Mouse (Mus musculus) embryo, embryonic 11.5 days (tissue): Measurements from ENCODE around the gene Bnip1.

ENCODE experiments used
- DNase-seq: peaks from one replicate; pipeline ENCODE4 v3.0.0-alpha.2; 2012; ENCODE audit warnings: low read depth, low spot score

Gene Bnip1

DNA sequence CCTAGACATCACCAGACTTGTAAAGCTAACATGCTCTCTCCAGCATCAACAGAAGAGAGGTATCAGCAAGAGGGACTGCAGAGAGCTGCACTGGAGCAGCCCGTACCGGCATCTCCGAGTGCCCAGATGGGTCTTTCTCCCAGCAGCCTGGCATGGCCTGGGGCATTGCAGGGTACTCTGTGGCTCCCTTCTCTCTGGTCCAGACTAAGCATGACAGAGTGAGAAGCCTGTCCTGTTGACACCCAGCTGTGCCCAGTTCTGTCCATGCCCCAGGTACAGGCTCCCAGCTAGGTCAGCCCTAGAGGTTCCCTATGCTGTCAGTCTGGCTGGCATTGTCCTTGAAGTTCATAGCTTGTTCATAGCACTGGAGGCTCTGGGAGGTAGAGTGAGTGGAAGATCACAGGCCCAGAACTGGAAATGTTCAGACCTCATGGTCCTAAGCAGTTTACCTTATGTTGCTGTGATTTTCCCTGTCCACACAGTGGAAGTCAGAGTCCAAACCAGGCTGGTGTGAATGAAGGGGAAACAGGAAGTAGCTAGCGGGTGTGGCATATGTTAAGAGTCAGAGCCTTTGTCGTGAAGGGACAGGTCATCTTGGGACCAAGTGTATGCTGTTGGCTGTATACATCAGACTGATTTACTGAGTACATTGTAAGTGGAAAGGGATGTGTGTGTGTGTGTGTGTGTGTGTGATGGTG is 12.4 kb downstream of the Bnip1 start:
- DNase-seq: no peak

DNA sequence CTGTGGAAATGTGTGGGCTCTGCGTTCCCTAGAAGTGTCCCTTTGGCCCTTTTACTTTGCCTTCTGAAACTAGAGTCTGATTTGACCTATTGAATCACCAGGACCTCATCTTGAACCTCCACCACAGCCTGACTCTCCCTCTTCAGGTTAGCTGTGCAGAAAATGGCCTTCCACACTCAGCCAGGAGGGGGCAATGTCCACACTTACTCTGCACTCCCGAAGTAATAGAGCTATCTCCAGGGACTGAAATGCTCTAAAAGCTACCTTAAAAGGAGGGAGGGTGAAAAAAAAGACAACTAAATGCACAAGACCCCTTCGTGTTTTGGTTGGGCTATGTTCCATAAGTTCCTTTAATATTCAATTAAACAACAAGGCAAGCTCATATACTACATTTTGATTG is 13.9 kb downstream of the Bnip1 start:
- DNase-seq: peak; percentile 29

DNA sequence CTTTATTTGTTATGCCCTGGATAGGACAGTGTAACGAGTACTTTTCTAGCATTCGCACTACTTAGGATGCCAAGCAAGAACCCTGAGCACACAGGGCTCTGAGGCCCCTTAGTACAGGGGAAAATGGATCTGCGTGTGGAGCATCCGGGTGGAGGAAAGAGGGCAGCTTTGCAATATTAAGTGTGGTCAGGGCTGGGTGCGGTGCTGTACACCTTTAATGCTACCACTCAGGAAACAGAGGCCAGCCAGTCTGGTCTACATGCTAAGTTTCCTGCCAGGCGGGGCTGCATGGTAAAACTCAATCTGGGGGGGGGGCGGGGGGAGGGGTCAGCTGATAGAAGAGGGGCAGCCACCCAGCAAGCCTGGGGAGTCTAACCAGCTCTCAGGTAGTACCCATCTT is 14.5 kb downstream of the Bnip1 start:
- DNase-seq: no peak

DNA sequence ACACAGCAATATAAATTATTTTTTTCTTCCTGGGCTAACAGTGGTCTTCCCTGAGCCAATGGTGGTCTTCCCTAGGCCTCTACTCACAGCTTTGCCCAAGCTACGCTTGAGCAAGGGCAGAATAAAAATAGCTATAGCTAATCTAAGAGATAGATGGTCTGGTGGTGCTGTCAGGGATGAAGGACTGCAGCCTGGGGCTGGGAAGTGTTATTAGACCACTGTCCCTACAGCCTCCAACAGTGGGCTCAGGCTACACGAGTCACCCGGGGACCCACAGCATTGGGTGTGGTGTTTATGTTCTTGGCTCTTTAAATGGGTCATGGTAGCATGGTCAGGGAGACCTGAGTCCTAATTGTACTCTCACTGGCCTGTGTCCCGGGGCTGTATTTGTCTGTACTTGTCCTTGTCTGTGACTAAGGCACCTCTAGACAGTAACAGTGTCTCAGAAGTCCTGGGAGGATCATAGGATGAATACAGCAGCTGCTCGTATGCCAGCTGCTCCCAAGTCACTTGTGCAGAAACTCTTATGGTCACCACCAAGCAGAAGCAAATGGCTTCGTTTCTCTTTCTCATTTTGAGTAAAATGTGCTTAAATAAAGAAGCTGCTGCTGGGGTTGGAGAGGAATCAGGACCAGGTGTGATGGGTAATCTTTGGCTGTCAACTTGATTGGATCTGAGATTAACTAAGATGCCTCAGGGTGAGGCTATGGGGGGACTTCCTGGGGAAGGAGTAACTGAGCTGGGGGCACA is 16.7 kb downstream of the Bnip1 start:
- no peak for DNase-seq

DNA sequence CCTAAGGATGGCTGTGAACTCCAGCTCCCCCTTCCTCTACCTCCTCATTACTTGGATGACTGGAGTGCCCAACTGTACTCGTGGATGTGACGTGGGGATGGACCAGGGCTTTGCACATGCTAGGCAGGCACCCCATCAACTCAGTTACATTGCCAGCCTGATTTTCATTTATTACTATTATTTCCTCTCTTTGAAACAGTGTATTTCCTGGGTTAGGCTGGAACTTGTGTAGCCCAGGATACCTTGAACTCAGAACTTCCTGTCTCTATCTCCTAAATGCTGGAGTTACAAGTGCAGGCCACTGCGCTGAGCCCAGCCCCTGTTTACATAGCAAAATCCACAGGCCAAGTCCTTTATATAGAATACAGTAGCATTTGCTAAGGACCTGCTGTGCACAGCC is 22.0 kb downstream of the Bnip1 start:
- DNase-seq: no peak

DNA sequence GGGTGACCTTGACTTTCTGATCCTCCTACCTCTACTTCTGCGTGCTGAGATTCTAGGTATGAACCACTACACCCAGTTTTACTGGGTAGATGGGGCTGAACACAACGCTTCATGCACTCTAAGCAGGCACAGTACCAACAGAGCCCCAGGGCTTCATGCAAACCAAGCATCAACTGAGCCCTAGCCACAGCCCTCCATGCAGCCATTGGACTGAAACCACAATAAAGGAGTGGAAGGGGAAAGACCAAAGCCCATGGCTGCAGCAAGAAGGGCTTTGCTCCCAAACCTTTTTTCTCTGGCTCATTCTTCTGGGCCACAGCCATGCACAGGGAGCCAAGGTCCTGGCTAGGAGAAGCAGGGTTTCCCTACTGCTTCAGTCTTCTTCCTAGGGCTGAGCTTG is 31.7 kb downstream of the Bnip1 start:
- DNase-seq: no peak

DNA sequence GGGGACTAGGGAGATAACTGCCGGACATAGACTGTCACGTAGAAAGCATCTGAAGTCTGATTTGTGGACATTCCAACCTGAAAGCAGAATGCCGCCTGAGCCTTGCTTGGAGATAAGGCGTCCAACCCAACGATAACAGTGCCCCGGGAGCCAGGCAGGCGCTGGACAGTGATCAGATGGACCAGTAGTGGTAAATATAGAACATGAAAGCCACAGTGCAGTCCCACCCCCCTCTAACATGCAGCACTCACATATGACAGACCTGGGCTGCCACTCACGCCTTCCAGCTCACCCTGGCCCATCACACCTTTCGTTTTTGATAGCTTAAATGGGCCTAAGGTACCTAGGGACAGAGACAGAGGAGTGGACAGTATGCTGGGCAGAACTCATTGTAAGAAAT is 32.6 kb downstream of the Bnip1 start:
- no peak for DNase-seq

DNA sequence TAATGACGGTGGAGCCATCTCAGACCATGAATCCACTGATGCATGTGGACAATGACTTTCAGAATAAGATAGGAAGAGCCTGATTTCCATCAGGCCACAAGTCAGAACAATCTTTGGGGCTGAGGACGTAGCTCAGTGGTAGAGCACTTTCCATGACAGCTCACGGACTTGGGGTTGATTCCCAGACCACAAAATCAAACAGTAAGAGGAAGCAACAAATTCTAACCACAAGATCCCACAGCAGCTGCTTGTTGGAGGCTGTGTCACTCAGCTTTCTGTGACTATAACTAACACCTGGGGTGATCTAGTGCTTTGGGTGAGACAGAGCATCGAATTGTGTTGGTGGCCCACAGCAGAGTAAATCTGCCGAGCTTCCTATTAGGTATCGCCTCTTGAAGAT is 35.9 kb downstream of the Bnip1 start:
- DNase-seq: no peak

DNA sequence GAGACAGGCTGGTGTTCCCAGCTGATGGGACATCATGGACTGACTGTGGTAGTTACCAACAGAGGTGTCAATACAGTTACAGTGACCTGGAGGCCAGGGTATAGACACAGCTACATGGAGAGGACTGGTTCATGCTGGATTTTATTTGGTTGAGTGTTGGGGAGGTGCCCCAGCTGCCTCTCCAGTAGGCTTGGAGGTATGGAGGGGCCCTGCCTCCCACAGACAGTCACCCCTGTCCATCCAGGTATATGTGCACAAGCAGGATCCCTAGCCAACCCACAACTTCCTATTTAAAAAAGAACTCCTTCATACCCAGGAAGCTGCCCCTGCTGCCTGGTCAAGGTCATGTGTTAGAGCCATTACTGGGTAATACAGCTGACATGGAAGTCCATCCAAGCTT is 36.9 kb downstream of the Bnip1 start:
- DNase-seq: no peak

DNA sequence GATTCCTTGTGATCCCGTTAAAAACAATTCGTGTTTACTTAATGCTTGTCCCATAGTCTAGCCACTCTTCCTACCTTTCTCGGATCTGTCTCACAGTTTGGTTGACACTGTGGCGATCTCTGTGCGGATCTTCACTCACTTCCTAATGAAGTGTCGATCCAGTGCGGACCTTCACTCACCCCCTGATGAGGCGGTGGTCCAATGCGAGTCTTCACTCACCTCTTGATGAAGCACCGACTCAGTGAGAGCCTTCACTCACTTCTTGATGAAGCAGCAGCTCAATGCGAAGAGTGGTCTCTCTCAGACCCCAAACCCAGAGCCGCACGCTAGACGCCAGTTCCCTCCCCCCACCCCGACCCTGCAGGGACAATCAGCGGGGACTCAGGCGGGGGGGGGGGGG is 45.3 kb downstream of the Bnip1 start:
- no peak for DNase-seq

DNA sequence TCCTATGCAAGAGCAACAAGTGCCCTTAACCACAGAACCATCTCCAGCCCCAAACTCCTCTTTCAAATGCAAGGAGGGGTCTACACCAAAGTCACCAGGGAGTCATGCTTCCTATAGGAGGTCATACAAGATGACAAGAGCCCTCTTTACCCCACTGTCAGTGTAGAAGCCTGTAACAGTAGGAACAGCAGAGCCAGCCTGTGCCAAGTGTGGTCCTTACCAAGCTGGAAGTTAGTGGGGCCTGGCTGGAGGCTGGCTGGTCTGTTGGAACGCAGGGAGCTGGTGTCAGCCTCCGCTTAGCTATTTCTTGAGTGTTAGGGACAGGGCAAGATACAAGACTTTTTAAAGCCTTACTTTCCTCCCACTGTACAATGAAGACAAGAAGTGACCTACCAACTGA is 52.9 kb downstream of the Bnip1 start:
- DNase-seq: no peak

DNA sequence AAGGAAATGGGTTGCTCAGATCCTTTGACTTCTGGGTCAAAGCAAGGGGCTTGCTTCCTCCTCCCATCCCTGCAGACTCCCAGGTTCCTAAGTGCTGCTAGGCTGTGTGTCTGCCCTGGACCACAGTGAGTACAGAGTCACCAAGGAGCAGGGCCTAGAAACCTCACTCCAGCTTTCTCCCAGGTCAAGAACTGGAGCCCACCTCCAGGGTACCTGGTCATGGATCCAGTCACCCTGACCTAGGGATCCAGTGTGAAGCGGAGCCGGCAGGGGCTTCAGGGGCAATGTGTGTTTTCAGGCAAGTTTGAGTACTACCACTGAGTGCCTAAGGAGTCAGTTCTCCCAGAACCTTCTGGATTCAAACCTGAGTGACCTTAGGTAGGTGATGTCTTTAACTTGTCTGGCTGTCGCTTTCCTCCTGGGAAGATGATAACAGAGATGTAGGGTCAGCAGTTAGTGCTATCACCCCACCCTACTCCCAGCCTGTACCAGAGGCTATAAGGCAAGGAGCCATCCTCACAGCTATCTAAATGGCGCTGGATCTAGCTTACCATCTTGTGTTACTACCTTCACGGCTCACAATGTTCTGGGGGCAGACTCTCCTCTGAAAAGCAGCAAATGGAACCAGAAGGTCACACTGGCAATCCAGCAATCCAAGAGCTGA is 53.6 kb downstream of the Bnip1 start:
- no peak for DNase-seq

DNA sequence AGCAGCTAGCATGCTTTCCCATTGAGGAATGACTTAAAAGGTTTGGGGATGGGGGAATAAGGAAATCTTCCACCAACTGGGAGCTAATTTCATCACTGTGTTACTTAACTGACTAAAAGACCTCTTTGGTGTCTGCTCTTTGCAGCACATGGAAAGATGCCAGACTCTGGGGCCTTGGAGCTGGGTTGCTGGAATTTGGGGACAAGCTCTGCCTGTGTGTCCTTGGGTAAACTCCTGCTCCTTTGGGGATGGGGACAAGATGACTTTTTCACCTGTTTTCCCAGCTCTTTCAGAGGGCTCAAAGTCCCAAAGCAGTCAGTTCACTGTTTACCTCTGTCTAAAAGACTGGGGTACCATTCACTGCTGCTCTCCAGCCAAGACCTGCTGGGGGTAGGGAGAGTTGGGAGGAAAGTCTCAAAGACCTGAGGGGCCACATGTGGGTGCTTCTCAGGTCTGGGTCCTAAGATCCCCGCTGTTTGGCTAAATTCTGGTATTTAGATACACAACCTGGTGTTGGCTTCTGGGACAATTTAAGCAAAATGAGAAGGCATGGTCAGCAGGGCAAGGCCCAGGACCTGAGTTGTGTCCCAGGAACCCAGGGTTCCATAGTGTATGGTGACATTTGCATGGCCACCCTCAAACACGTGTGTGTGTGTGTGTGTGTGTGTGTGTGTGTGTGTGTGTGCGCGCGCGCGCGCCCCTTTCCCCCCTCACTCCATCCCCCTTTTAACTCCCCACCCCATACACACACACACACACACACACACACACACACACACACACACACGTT is 54.3 kb downstream of the Bnip1 start:
- no peak for DNase-seq

DNA sequence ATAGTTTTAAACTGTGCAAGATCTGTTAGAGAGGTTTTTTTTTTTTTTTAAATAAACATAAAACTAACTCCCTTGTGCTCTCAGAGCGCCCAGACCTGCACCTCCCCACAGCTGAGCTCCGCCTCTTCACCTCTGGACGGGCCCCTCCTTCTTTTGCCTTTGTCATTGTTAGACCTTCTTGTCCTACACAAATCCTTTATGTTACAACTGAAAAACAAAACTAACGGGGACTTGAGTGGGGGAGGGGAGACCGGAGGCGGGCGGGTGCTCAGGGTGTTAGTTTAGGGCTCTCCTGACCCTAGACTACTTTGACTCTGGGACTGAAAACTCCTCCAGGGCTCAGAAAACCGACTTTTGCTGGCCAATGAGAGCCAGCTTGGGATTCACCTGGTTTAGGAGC is 55.1 kb downstream of the Bnip1 start:
- no peak for DNase-seq

DNA sequence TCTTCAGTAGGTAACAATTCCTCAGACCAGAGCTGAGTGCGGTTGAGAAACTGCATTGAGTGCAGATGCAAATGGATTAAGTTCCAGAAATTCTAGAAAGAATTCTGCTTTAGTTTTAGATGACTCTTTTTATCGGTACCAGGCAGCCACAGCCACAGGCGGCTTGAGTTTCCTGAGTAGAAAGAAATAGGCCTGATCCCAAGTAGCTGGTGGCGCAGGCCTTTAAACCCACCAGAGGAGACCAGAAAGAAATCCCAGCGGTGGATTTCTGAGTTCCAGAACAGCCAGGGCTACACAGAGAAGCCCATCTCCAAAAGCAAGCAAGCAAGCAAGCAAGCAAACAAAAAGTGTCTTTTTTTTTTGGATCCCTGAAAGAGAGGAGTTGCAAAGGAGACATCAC is 55.5 kb downstream of the Bnip1 start:
- DNase-seq: no peak

DNA sequence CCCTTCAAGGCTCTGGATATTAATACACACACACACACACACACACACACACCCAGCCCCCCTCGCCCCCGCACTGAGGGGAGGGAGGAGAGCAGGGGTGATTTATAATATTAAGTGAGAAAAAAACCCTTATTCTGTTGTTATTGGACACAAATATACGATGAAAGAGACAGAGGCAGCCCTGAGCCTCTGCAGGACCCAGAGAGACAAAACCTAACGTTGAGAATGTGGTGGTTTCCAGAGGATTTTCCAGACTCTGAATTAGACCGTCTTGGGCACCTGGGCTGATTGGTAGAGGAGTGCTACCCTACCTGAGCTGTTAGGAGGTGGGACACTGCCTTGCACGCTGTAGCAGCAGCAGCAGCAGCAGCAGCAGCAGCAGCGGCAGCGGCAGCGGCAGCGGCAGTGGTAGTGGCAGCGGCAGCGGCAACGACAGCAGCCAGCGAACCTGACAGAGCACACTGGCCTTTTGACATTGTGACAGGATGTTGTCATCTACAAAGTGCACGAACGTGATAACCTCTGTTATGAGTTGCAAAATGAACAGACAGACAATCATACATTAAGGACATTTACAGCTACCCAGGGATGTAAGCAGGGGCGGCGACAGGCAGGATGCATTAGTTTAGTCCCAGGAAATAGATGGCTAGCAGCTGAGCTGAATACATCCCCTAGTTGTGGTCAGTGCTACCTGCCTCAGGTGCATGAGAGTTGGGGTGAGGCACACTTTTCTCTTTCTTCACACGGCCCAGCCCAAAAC is 56.1 kb downstream of the Bnip1 start:
- no peak for DNase-seq

DNA sequence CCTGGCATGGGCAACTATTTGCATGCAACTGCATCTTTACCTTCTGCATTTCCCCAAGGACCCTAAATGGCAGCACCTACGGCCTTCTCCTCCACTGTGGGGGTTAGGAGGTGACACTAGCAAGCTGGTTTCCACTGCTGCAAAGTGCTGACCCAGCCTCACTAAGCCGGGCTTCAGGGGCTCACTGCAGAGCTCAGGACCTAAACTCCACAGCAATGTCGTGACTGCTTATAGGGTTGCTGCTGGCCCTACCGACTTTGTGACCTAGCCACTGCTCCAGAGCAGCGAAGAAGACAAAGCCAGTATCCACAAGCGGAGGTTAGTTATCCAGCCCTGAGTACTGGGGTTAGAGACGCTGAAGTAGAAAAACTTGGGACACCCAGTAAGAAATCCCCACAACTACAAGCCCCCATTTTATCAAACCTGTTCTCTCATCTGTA is 56.7 kb downstream of the Bnip1 start:
- no peak for DNase-seq

DNA sequence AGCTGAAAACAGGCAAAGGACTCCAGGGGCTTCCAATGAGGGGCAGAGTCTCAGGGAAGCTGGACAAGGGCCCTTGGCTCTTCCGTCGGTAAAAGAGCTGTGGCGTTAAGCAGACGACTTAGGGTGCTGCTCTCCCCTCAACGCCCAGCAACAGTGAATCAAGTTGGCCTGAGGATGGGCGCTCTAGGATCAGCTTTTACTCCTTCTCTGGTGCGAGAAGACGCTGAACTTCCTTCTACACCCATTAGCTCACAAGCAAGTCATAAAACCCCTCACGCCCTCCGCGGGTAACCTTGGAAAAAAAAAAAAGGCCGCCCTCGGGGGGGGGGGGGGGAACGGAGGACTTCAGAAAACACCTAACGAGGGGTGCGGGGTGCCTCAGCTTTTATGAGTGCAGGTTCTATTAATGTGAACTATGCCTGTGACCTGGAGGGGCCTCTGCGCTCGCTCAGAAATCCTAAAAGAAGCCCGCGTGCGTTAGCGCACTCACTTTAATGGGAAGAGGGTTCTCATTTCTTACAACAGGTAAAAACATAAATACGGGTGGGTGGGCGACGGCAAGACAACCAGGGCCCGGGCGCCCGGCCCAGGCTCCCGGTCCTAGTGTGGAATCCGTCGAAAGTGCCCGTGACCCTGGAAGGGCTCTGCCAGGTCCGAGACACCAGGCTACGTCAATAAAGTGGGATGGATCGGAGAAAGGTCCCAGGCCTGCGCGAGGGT is 57.5 kb downstream of the Bnip1 start:
- no peak for DNase-seq

DNA sequence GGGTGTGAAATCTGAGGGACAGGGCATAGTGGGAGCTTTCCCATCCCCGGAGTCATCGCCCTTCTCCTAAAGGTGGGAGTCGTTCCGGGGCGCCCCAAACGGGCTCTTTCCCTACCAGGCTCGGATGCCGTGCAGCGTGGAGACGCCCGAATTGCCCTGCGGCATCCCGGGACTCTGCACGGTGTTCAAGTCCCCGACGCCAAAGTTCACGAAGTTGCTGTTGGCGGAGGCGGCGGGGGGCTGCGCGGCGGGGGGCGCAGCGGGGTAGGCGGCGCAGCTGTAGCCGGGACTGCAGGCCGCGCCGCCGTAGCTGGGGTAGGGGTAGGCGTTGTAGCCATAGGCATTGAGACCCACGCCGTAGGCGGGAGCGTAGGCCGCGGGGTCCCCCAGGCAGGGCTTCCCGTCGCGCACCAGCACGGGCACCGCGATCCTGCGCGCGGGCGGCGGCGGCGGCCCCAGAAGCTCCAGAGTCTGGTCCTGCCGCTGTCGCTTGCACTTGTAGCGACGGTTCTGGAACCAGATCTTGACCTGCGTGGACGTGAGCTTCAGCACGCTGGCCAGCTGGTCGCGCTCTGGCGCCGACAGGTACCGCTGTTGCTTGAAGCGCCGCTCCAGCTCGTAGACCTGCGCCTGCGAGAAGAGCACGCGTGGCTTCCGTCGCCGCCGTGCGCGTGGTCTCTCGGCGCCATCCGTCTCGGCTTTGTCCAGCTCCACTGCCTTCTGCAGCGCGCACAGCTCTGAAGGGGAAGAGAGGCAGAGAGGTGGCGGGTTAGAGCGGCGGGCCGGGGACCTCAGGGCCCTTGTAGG is 58.2 kb downstream of the Bnip1 start:
- no peak for DNase-seq
